Mouse (Mus musculus): ENCODE results near the gene Nop2. TPM values are rescaled to one million over a fixed set of nuclear protein-coding genes. Genes with fewer than 3 reads are reported as not detected.

Gene Nop2
- polyA plus RNA-seq, 1 experiment from 2014 or later = 56.6 TPM

GRCm38 (mm10) chr6:125154550-125154949 is 22.8 kb downstream of the Nop2 start:
- Histone ChIP-seq H3K27me3 (ENCODE audit: control insufficient read depth, insufficient read depth, low read length) (no peaks in the 10 kb centered on the region), H3K4me2 (ENCODE audit: low read depth, low read length) (no peak overlapping the region), H3K27ac (ENCODE audit: low read length) (no peak overlapping the region), H3K9ac (ENCODE audit: low read length) (no peak overlapping the region), H3K4me1 (ENCODE audit: control insufficient read depth, insufficient read depth, low read length) (0 out of 2 replicates have a peak, but pooled peaks cover 2% of the 10 kb centered on the region), H3K9me3 (replicated peaks; ENCODE audit: control insufficient read depth, low read length) (no peaks in the 10 kb centered on the region), H3K4me3 (replicated peaks; ENCODE audit: low read length) (no peak overlapping the region), H3K36me3 (ENCODE audit: control insufficient read depth, insufficient read depth, low read length) (0 out of 2 replicates have a peak, but pooled peaks cover 8% of the 10 kb centered on the region)
- no peak for ATAC-seq (ENCODE audit: insufficient read depth, low FRiP score)

- no peaks in the 10 kb centered on the region for H3K9me3 ChIP-seq (replicated peaks; ENCODE audit: control insufficient read depth, low read length)
- WGBS = 79% methylated on average over 8 of the region's 8 CpGs
Observed at GRCm38 (mm10) chr6:125155262-125155661, 23.6 kb downstream of the Nop2 start.

GRCm38 (mm10) chr6:125156491-125156890 is 24.8 kb downstream of the Nop2 start:
- 87% methylated on average over 3 of the region's 3 CpGs for WGBS

More at GRCm38 (mm10) chr6:125155262-125155661, 23.6 kb downstream of the Nop2 start:
- H3K9ac ChIP-seq (ENCODE audit: low read length) = no peak overlapping the region
- H3K4me1 ChIP-seq (ENCODE audit: control insufficient read depth, insufficient read depth, low read length) = no peaks in the 10 kb centered on the region
- ATAC-seq (ENCODE audit: insufficient read depth, low FRiP score) = no peak
- no peak overlapping the region for H3K4me3 ChIP-seq (replicated peaks; ENCODE audit: low read length)
- 0 out of 2 replicates have a peak, but pooled peaks cover 8% of the 10 kb centered on the region for H3K36me3 ChIP-seq (ENCODE audit: control insufficient read depth, insufficient read depth, low read length)
- no peak overlapping the region for H3K4me2 ChIP-seq (ENCODE audit: low read depth, low read length)
- no peaks in the 10 kb centered on the region for H3K27me3 ChIP-seq (ENCODE audit: control insufficient read depth, insufficient read depth, low read length)
- no peak overlapping the region for H3K27ac ChIP-seq (ENCODE audit: low read length)

GRCm38 (mm10) chr6:125156903-125157614 is 25.4 kb downstream of the Nop2 start:
- no peaks in the 10 kb centered on the region for H3K9me3 ChIP-seq (replicated peaks; ENCODE audit: control insufficient read depth, low read length)
- H3K4me3 ChIP-seq (replicated peaks; ENCODE audit: low read length) = no peak overlapping the region
- H3K27ac ChIP-seq (ENCODE audit: low read length) = no peak overlapping the region
- WGBS = 71% methylated on average over 7 of the region's 7 CpGs
- H3K36me3 ChIP-seq (ENCODE audit: control insufficient read depth, insufficient read depth, low read length) = 0 out of 2 replicates have a peak, but pooled peaks cover 5% of the 10 kb centered on the region
- 0 out of 2 replicates have a peak, but pooled peaks cover 9% of the 10 kb centered on the region for H3K4me1 ChIP-seq (ENCODE audit: control insufficient read depth, insufficient read depth, low read length)
- no peak for ATAC-seq (ENCODE audit: insufficient read depth, low FRiP score)
- no peak overlapping the region for H3K9ac ChIP-seq (ENCODE audit: low read length)
- H3K4me2 ChIP-seq (ENCODE audit: low read depth, low read length) = no peak overlapping the region
- no peaks in the 10 kb centered on the region for H3K27me3 ChIP-seq (ENCODE audit: control insufficient read depth, insufficient read depth, low read length)

More at GRCm38 (mm10) chr6:125156491-125156890, 24.8 kb downstream of the Nop2 start:
- H3K27me3 ChIP-seq (ENCODE audit: control insufficient read depth, insufficient read depth, low read length) = no peaks in the 10 kb centered on the region
- no peaks in the 10 kb centered on the region for H3K9me3 ChIP-seq (replicated peaks; ENCODE audit: control insufficient read depth, low read length)
- 0 out of 2 replicates have a peak, but pooled peaks cover 5% of the 10 kb centered on the region for H3K36me3 ChIP-seq (ENCODE audit: control insufficient read depth, insufficient read depth, low read length)
- H3K4me2 ChIP-seq (ENCODE audit: low read depth, low read length) = no peak overlapping the region
- no peak overlapping the region for H3K27ac ChIP-seq (ENCODE audit: low read length)
- no peak for ATAC-seq (ENCODE audit: insufficient read depth, low FRiP score)
- no peak overlapping the region for H3K4me3 ChIP-seq (replicated peaks; ENCODE audit: low read length)
- 0 out of 2 replicates have a peak, but pooled peaks cover 6% of the 10 kb centered on the region for H3K4me1 ChIP-seq (ENCODE audit: control insufficient read depth, insufficient read depth, low read length)
- no peak overlapping the region for H3K9ac ChIP-seq (ENCODE audit: low read length)

- Histone ChIP-seq H3K4me2 (ENCODE audit: low read depth, low read length) (no peak overlapping the region), H3K4me3 (replicated peaks; ENCODE audit: low read length) (no peak overlapping the region), H3K9ac (ENCODE audit: low read length) (no peak overlapping the region), H3K9me3 (replicated peaks; ENCODE audit: control insufficient read depth, low read length) (no peaks in the 10 kb centered on the region), H3K27ac (ENCODE audit: low read length) (no peak overlapping the region), H3K27me3 (ENCODE audit: control insufficient read depth, insufficient read depth, low read length) (no peaks in the 10 kb centered on the region), H3K4me1 (ENCODE audit: control insufficient read depth, insufficient read depth, low read length) (peaks cover 23% of the 10 kb centered on the region), H3K36me3 (ENCODE audit: control insufficient read depth, insufficient read depth, low read length) (0 out of 2 replicates have a peak, but pooled peaks cover 5% of the 10 kb centered on the region)
- WGBS = 85% methylated on average over 15 of the region's 15 CpGs
- no peak for ATAC-seq (ENCODE audit: insufficient read depth, low FRiP score)
Observed at GRCm38 (mm10) chr6:125158944-125159492, 27.3 kb downstream of the Nop2 start.

- Histone ChIP-seq H3K4me3 (replicated peaks; ENCODE audit: low read length) (no peak overlapping the region), H3K4me2 (ENCODE audit: low read depth, low read length) (no peak overlapping the region), H3K9me3 (replicated peaks; ENCODE audit: control insufficient read depth, low read length) (no peaks in the 10 kb centered on the region), H3K27ac (ENCODE audit: low read length) (no peak overlapping the region), H3K36me3 (ENCODE audit: control insufficient read depth, insufficient read depth, low read length) (0 out of 2 replicates have a peak, but pooled peaks cover 5% of the 10 kb centered on the region), H3K4me1 (ENCODE audit: control insufficient read depth, insufficient read depth, low read length) (peaks cover 27% of the 10 kb centered on the region), H3K27me3 (ENCODE audit: control insufficient read depth, insufficient read depth, low read length) (no peaks in the 10 kb centered on the region), H3K9ac (ENCODE audit: low read length) (no peak overlapping the region)
- 81% methylated on average over 7 of the region's 7 CpGs for WGBS
- ATAC-seq (ENCODE audit: insufficient read depth, low FRiP score) = no peak
Observed at GRCm38 (mm10) chr6:125159773-125160557, 28.3 kb downstream of the Nop2 start.

DNA sequence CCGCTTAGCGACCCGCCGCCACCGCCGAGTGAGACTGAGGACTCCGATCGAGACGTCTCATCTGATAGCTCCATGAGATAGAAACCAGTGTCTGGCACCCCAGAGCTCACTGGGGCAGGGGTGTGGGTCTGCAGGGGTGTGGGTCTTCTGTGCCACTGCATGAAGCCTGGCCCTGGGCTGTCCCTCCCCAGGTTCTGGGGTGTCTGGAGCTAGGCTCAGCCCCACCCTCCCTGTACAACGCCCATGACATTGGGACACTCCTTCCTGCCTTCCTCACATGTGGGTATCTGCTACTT is 28.8 kb downstream of the Nop2 start:
- Histone ChIP-seq H3K27me3 (ENCODE audit: control insufficient read depth, insufficient read depth, low read length) (no peaks in the 10 kb centered on the region), H3K36me3 (ENCODE audit: control insufficient read depth, insufficient read depth, low read length) (0 out of 2 replicates have a peak, but pooled peaks cover 5% of the 10 kb centered on the region), H3K9me3 (replicated peaks; ENCODE audit: control insufficient read depth, low read length) (no peaks in the 10 kb centered on the region), H3K4me3 (replicated peaks; ENCODE audit: low read length) (no peak overlapping the region), H3K4me1 (ENCODE audit: control insufficient read depth, insufficient read depth, low read length) (peaks cover 27% of the 10 kb centered on the region), H3K4me2 (ENCODE audit: low read depth, low read length) (no peak overlapping the region), H3K9ac (ENCODE audit: low read length) (no peak overlapping the region), H3K27ac (ENCODE audit: low read length) (peak overlapping the region; percentile 30; the same call in 1 of the 2 replicates)
- ATAC-seq (ENCODE audit: insufficient read depth, low FRiP score) = no peak
- WGBS = 62% methylated on average over 10 of the region's 10 CpGs

- ATAC-seq (ENCODE audit: insufficient read depth, low FRiP score) = no peak
- 19% methylated on average over 22 of the region's 22 CpGs for WGBS
- Histone ChIP-seq H3K27me3 (ENCODE audit: control insufficient read depth, insufficient read depth, low read length) (no peaks in the 10 kb centered on the region), H3K36me3 (ENCODE audit: control insufficient read depth, insufficient read depth, low read length) (0 out of 2 replicates have a peak, but pooled peaks cover 5% of the 10 kb centered on the region), H3K4me2 (ENCODE audit: low read depth, low read length) (no peak overlapping the region), H3K27ac (ENCODE audit: low read length) (peak overlapping the region; percentile 57), H3K9me3 (replicated peaks; ENCODE audit: control insufficient read depth, low read length) (no peaks in the 10 kb centered on the region), H3K4me3 (replicated peaks; ENCODE audit: low read length) (no peak overlapping the region), H3K9ac (ENCODE audit: low read length) (no peak overlapping the region; the same call in 1 of the 2 replicates), H3K4me1 (ENCODE audit: control insufficient read depth, insufficient read depth, low read length) (peaks cover 27% of the 10 kb centered on the region)
Observed at GRCm38 (mm10) chr6:125160854-125161760, 29.4 kb downstream of the Nop2 start.

Measured in stomach, embryonic 16.5 days (tissue).